Mouse (Mus musculus) MEL (cell line): Measurements from ENCODE around the gene Cyp27b1. TPM values are rescaled to one million over a fixed set of nuclear protein-coding genes. Genes with fewer than 3 reads are reported as not detected.
"Not testable (repeated sequence)": the region's sequence is repeated elsewhere in the genome, so short reads cannot be mapped to it uniquely, and the experiment has no call there.

Source experiments
- DNase-seq: peaks from one replicate; pipeline ENCODE4 v3.0.0; 2011; ENCODE audit warnings: low read depth, low spot score
- H3K27ac ChIP-seq: 2 replicates; pipeline ENCODE4 v1.5.1; 2012; ENCODE audit warnings: low read depth, mild to moderate bottlenecking, control low read depth, low read length, moderate library complexity; ENCODE audit not compliant: control insufficient read depth
- H3K27me3 ChIP-seq, 2 experiments: fragments of 150-350 bp in 1 of 2; sonication (generic) in 1 of 2; 2 replicates each; pipeline ENCODE4 v1.6.1; 2012; ENCODE audit warnings: low read length in 2 of 2, mild to moderate bottlenecking in 2 of 2, improper control_type of control experiment in 1 of 2, moderate library complexity in 1 of 2; ENCODE audit not compliant: insufficient read depth in 2 of 2, control insufficient read depth in 1 of 2
- H3K36me3 ChIP-seq, 2 experiments: 2 replicates each; pipeline ENCODE4 v1.6.1; 2012 to 2014; ENCODE audit warnings: low read length in 2 of 2, improper control_type of control experiment in 1 of 2, inconsistent platforms in 1 of 2, mild to moderate bottlenecking in 1 of 2; ENCODE audit not compliant: insufficient read depth in 2 of 2, control insufficient read depth in 1 of 2
- H3K4me1 ChIP-seq, 2 experiments: fragments of 150-350 bp in 1 of 2; sonication (generic) in 1 of 2; 2 replicates each; pipeline ENCODE4 v1.6.1; 2012; ENCODE audit warnings: low read length in 2 of 2, improper control_type of control experiment in 1 of 2, mild to moderate bottlenecking in 1 of 2; ENCODE audit not compliant: insufficient read depth in 2 of 2, control insufficient read depth in 1 of 2
- H3K4me3 ChIP-seq, 2 experiments: fragments of 150-350 bp in 1 of 2; sonication (generic) in 1 of 2; 2 replicates each; pipeline ENCODE4 v1.5.1; 2012; ENCODE audit warnings: low read depth in 2 of 2, low read length in 2 of 2, mild to moderate bottlenecking in 2 of 2, moderate library complexity in 2 of 2, control low read depth in 1 of 2, improper control_type of control experiment in 1 of 2; ENCODE audit not compliant: control insufficient read depth in 1 of 2, insufficient read depth in 1 of 2
- H3K79me2 ChIP-seq: 2 replicates; pipeline ENCODE4 v1.6.1; 2012; ENCODE audit warnings: mild to moderate bottlenecking, low read length, moderate library complexity; ENCODE audit not compliant: control insufficient read depth, poor library complexity, insufficient read depth
- H3K9ac ChIP-seq: 2 replicates; pipeline ENCODE4 v1.6.1; 2012; ENCODE audit warnings: low read depth, mild to moderate bottlenecking, control low read depth, low read length, moderate library complexity; ENCODE audit not compliant: control insufficient read depth, poor library complexity, severe bottlenecking
- H3K9me3 ChIP-seq: fragments of 150-350 bp; sonication (generic); replicated peaks from 2 replicates; pipeline ENCODE4 v1.6.1; 2012; ENCODE audit warnings: mild to moderate bottlenecking, low read length, improper control_type of control experiment, moderate library complexity; ENCODE audit not compliant: insufficient read depth
- BHLHE40 ChIP-seq: IDR thresholded peaks from 2 replicates; pipeline ENCODE4 v1.6.1; 2012; ENCODE audit warnings: low read depth, mild to moderate bottlenecking, inconsistent platforms, low read length, improper control_type of control experiment, borderline replicate concordance
- CTCF ChIP-seq, 3 experiments: IDR thresholded peaks in 2 of 3; conservative IDR thresholded peaks in 1 of 3; 2 replicates each; pipeline ENCODE4 v1.5.1; 2011 to 2012; ENCODE audit warnings: low read length in 3 of 3, low read depth in 2 of 3, mild to moderate bottlenecking in 2 of 3, improper control_type of control experiment in 1 of 3, inconsistent platforms in 1 of 3, mixed read lengths in 1 of 3, moderate library complexity in 1 of 3; ENCODE audit not compliant: control insufficient read depth in 1 of 3, insufficient read depth in 1 of 3, poor library complexity in 1 of 3, severe bottlenecking in 1 of 3
- EP300 ChIP-seq, 2 experiments: IDR thresholded peaks; 2 replicates each; pipeline ENCODE4 v1.6.1; 2011; ENCODE audit warnings: improper control_type of control experiment in 2 of 2, low read length in 2 of 2, low read depth in 1 of 2, mild to moderate bottlenecking in 1 of 2
- GATA1 ChIP-seq: IDR thresholded peaks from 2 replicates; pipeline ENCODE4 v1.6.1; 2011; ENCODE audit warnings: low read depth, low read length, improper control_type of control experiment
- MYC ChIP-seq: IDR thresholded peaks from 2 replicates; pipeline ENCODE4 v1.6.1; 2011; ENCODE audit warnings: low read depth, mild to moderate bottlenecking, low read length, improper control_type of control experiment, moderate library complexity
- NRF1 ChIP-seq: IDR thresholded peaks from 2 replicates; pipeline ENCODE4 v1.6.1; 2014; ENCODE audit warnings: low read depth, mild to moderate bottlenecking, inconsistent platforms, low read length, improper control_type of control experiment, moderate library complexity; ENCODE audit not compliant: poor library complexity, insufficient read depth, severe bottlenecking
- POLR2AphosphoS5 ChIP-seq: IDR thresholded peaks from 2 replicates; pipeline ENCODE4 v1.6.1; 2012; ENCODE audit warnings: low read depth, borderline replicate concordance, mild to moderate bottlenecking, inconsistent platforms, low read length, moderate library complexity, mixed read lengths
- TBP ChIP-seq: IDR thresholded peaks from 2 replicates; pipeline ENCODE4 v1.8.0; 2011; ENCODE audit warnings: low read depth, low read length, improper control_type of control experiment
- TCF12 ChIP-seq: IDR thresholded peaks from 2 replicates; pipeline ENCODE4 v1.6.1; 2014; ENCODE audit warnings: low read depth, mild to moderate bottlenecking, inconsistent platforms, low read length, improper control_type of control experiment, moderate library complexity
- USF1 ChIP-seq: IDR thresholded peaks from 2 replicates; pipeline ENCODE4 v1.6.1; 2014; ENCODE audit warnings: low read depth, mild to moderate bottlenecking, inconsistent platforms, low read length, improper control_type of control experiment, moderate library complexity
- polyA plus RNA-seq, 2 experiments: library from polyadenylated mRNA; stranded (reverse) in 1 of 2; unstranded in 1 of 2; fragments of >175 nt in 1 of 2; fragments of >200 nt in 1 of 2; gene quantifications; 2 replicates each; pipeline versions ENCODE4 v1.2.1 to v1.2.4; 2012; ENCODE audit warnings: low replicate concordance in 2 of 2, low read depth in 1 of 2; ENCODE audit not compliant: insufficient read length in 2 of 2, insufficient read depth in 1 of 2, missing spikeins in 1 of 2
- total RNA-seq: library from RNA; depleted of rRNA; stranded (reverse); fragments of 300-350 nt; gene quantifications from 2 replicates; pipeline ENCODE4 v1.2.3, GENCODE M21; 2012

Cyp27b1 gene
- total and polyA plus RNA-seq, 3 experiments: 0.23 to 0.93 TPM; not detected in 1

DNA sequence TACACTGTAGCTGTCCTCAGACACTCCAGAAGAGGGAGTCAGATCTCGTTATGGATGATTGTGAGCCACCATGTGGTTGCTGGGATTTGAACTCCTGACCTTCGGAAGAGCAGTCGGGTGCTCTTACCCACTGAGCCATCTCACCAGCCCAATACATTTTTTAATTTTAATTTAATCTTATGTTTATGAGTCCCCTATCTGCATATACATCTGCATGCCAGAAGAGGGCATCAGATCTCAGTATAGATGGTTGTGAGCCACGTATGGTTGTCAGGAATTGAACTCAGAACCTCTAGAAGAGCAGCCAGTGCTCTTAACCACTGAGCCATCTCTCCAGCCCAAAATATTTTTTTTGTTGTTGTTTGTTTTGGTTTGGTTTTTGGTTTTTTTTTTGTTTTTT is 24.2 kb downstream of the Cyp27b1 start:
- not testable (repeated sequence) for H3K27ac ChIP-seq, H3K9me3 ChIP-seq, H3K9ac ChIP-seq, H3K27me3 ChIP-seq, H3K4me3 ChIP-seq, H3K4me1 ChIP-seq, DNase-seq
- TF ChIP-seq TBP (peak; percentile 88), CTCF (IDR thresholded peaks at IDR 0.05 in 2 of 3, conservative IDR thresholded peaks at IDR 0.05 in 1 of 3; ENCODE audit: control insufficient read depth in 1 of 3, insufficient read depth in 1 of 3, low read depth in 2 of 3, low read length in 3 of 3, poor library complexity in 1 of 3, severe bottlenecking in 1 of 3) (peak in 2 of 3 experiments; percentile 5 to 31; a peak in 2 of 6 replicates)
- Histone ChIP-seq H3K36me3 (peaks cover 1 to 15% of the 10 kb centered on the region in 2 experiments; a peak in 3 of 4 replicates), H3K79me2 (peaks cover 15% of the 10 kb centered on the region)

DNA sequence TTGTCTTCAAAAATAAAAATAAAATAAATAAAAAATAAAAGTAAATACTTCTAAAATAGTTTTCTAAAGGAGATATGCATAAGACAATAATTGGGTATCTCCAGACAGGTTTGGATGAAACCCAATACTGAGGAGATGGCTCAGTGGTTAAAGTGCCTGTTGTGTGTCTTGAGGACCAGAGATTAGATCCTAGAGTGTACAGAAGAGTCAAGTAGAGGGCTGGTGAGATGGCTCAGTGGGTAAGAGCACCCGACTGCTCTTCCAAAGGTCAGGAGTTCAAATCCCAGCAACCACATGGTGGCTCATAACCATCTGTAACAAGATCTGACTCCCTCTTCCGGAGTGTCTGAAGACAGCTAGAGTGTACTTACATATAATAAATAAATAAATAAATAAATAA is 24.9 kb downstream of the Cyp27b1 start:
- H3K36me3 ChIP-seq: not testable (repeated sequence)
- peak; percentile 35 for DNase-seq
- TF ChIP-seq TBP: peak; percentile 90
- TF ChIP-seq, all 39 proteins: peak for 1; not testable (repeated sequence) for 38
- H3K4me1 ChIP-seq, H3K27ac ChIP-seq, H3K4me3 ChIP-seq, H3K9me3 ChIP-seq, H3K9ac ChIP-seq, H3K27me3 ChIP-seq: not testable (repeated sequence)
- peaks cover 14% of the 10 kb centered on the region for H3K79me2 ChIP-seq

DNA sequence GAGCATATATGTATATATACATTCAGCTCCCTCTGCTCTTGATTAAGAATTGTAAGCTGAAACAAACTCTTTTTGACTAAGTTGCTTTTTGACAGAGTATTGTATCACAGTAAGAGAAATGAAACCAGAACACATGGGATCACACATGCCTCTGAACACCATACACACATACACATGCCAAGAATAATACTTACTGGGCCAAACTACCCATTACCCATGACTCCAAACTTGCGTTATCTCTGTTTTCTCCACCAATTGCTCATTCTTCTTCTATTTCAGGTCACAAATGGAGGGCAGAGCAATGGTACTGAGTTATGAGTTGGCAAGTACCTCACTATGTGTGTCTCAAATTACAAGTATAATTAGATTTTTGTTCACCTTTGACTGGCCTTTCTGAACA is 25.9 kb downstream of the Cyp27b1 start:
- H3K79me2 ChIP-seq: peaks cover 13% of the 10 kb centered on the region
- H3K4me3 ChIP-seq: no peak overlapping the region
- H3K9me3 ChIP-seq: no peaks in the 10 kb centered on the region
- no peak overlapping the region for H3K27ac ChIP-seq
- no peak overlapping the region for H3K9ac ChIP-seq
- no peak for TF ChIP-seq MYC
- TF ChIP-seq BHLHE40: no peak
- no peak for TF ChIP-seq EP300 (IDR thresholded peaks at IDR 0.05; ENCODE audit: low read depth in 1 of 2, low read length in 2 of 2)
- no peak for TF ChIP-seq TCF12
- TF ChIP-seq USF1: no peak
- TF ChIP-seq POLR2AphosphoS5: no peak
- TF ChIP-seq NRF1: no peak
- no peak for TF ChIP-seq GATA1
- TF ChIP-seq TBP: no peak
- H3K27me3 ChIP-seq: no peaks in the 10 kb centered on the region
- DNase-seq: no peak
- H3K4me1 ChIP-seq: 0 out of 4 replicates have a peak, but pooled peaks cover 0 to 2% of the 10 kb centered on the region in 2 experiments
- no peaks in the 10 kb centered on the region; a peak in 1 of 4 replicates for H3K36me3 ChIP-seq
